Mouse (Mus musculus) NIH3T3 (cell line): ENCODE data around the gene Foxd2.

ENCODE experiments used
- DNase-seq: peaks from one replicate; pipeline ENCODE4 v3.0.0-alpha.2; 2012; ENCODE audit warnings: low read depth

Foxd2 gene

GRCm38 (mm10) chr4:114912705-114913593 lies 4.3 kb upstream of the Foxd2 start:
- DNase-seq: no peak

GRCm38 (mm10) chr4:114909602-114910484 lies 1.2 kb upstream of the Foxd2 start:
- DNase-seq: peak; percentile 90

GRCm38 (mm10) chr4:114907951-114908828 lies 483 bp downstream of the Foxd2 start:
- no peak for DNase-seq

- no peak for DNase-seq
These were observed 1.4 kb downstream of the Foxd2 start for GRCm38 (mm10) chr4:114907056-114907917.

- no peak for DNase-seq
These were observed 2.5 kb downstream of the Foxd2 start for GRCm38 (mm10) chr4:114905969-114906680.

GRCm38 (mm10) chr4:114905501-114905900 lies 3.2 kb downstream of the Foxd2 start:
- no peak for DNase-seq

- no peak for DNase-seq
These were observed 5.3 kb downstream of the Foxd2 start for GRCm38 (mm10) chr4:114903422-114903782.

- DNase-seq: no peak
These were observed 5.8 kb downstream of the Foxd2 start for GRCm38 (mm10) chr4:114902641-114903421.

- no peak for DNase-seq
These were observed 6.9 kb downstream of the Foxd2 start for GRCm38 (mm10) chr4:114901643-114902351.

- no peak for DNase-seq
These were observed 7.6 kb downstream of the Foxd2 start for GRCm38 (mm10) chr4:114900866-114901642.

- DNase-seq: no peak
These were observed 8.8 kb downstream of the Foxd2 start for GRCm38 (mm10) chr4:114899885-114900284.

GRCm38 (mm10) chr4:114897853-114898252 lies 10.8 kb downstream of the Foxd2 start:
- peak; percentile 56 for DNase-seq

- no peak for DNase-seq
These were observed 26.4 kb downstream of the Foxd2 start for GRCm38 (mm10) chr4:114882232-114882631.

GRCm38 (mm10) chr4:114876441-114876972 lies 32.2 kb downstream of the Foxd2 start:
- no peak for DNase-seq

GRCm38 (mm10) chr4:114869765-114870490 lies 38.7 kb downstream of the Foxd2 start:
- DNase-seq: peak; percentile 28

GRCm38 (mm10) chr4:114863166-114863565 lies 45.5 kb downstream of the Foxd2 start:
- no peak for DNase-seq

- DNase-seq: no peak
These were observed 50.2 kb downstream of the Foxd2 start for GRCm38 (mm10) chr4:114858426-114858825.
